Mouse (Mus musculus): ENCODE measurements at regions not wholly inside any gene's neighbourhood (a gene's known extent, or its start where the extent isn't known, plus 50 kb on each side); places are given as distances from the start of the nearest gene placed in this dataset.

DNA sequence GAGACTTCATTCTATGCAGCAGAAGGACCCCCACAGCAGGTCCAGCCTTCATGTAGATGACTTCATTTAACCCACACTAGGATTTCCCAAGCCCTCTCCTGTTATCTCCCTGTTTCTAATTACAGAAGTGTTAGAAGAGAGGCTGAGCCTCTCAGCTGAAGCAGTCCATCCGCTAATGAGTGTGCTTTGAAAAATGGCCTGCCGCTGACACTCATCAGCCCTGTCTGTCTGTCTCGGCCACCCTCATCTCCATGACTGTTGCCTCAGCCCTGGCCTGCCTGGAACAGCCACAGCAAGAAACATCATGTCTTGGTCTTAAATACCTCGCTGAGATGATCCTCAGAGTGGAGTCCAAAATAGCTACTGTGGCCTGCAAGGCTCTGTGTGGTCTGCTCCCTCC, 273.1 kb downstream of the Slc30a10 start:
- DNase-seq: no peak

DNA sequence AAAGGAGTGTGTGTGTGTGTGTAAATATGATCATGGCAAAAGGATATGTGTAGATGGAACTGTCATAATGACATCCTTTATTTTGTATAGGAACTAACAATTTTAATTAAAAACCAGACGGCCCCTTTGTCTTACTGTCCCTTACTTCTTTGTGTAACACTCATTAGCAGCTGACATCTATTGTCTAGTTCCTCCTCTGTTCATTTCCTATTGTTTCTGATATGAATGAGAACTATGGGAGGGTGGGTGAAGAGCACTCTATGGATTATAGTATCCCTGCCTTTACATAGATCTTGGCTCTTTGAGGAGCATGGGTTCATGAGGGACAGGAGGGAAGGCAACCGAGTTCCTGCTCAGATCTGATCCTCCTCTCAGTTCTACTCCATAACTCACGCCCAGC, 273.8 kb downstream of the Slc30a10 start:
- no peak for DNase-seq

DNA sequence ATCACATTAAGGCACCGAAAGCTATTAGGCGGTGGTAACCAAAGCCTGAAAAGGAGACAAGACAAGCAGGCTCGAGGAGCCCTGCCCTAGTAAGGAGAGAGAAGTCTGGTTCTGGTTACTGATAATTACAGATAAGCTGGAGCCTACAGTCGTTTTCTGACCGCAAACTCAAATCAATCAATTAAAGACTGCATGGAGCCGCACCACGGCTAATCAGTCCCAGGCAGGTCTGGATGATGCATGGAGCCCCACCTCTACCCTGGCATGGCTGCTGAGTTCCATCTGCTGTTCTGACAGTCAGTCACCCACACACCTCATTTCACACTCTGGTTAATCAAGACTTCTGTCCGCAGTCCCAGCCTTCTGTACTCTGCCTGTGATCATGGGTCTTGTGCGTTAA, 276.4 kb downstream of the Slc30a10 start:
- no peak for DNase-seq

- DNase-seq: no peak
Measured at GRCm38 (mm10) chr1:185736773-185737172, 282.1 kb downstream of the Slc30a10 start.

DNA sequence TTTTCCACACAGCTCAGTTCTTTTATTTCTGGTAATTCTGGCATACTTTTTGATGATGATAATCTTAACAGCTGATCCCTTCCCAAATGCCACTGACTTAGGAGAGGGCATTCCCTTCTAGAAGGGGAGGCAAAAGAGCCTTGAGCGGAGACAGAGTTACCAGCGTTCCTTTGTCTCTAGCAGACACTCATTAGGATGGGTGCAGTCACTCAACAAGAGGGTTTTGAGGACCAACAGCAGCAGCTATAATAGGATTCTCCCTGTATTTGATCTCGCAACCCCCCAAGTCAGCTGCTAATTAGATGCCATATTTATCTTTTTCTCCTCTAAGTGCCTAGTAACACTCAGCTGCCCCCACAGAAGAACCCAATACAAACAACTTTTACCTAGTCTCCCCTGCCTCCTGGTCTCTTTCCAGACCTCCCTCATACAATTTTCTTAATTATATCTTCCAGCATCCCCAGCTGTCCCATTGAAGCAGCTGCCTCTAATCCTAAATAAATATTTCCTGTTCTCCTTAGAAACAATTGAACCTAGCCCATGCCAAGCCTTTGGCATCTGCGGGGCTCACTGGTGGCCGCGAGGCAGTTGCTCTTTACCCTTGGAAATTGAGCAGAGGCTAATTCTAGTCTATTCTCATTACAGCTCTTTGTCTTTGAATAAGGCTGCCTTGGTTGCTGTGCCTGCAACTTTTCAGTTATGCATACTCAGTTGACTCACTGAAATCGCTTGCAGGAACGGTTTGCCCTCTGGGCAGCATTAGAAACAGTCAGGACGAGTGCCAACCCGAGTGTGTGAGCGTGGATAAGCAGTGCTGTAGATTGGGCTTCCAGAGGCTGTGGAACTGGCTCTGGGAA, 286.6 kb downstream of the Slc30a10 start:
- DNase-seq: no peak

GRCm38 (mm10) chr1:185749251-185749650, 294.6 kb downstream of the Slc30a10 start:
- DNase-seq: no peak

GRCm38 (mm10) chr1:185754486-185755290, 300.0 kb downstream of the Slc30a10 start:
- no peak for DNase-seq

GRCm38 (mm10) chr1:185757376-185757775, 302.7 kb downstream of the Slc30a10 start:
- no peak for DNase-seq

DNA sequence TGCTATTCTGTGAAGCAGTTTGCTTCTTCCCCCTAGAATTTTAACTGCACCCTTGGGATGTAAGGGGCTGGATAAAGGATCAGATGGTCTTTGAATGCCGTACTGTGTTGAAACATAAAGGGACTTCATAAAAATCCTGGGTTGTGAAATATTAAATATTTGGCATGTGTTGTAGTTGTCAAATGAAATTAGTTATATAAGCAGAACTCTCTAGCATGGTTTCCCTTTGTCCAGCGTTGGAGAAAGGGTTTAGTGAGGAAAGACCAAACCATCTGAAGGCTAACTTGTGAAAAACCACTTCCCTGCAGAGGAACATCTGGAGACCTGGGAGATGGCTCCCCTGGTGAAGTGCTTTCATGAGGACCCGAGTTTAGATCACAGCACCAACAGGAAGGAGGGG, 319.6 kb downstream of the Slc30a10 start:
- no peak for DNase-seq

- no peak for DNase-seq
Measured at GRCm38 (mm10) chr1:185779604-185780003, 325.0 kb downstream of the Slc30a10 start.

DNA sequence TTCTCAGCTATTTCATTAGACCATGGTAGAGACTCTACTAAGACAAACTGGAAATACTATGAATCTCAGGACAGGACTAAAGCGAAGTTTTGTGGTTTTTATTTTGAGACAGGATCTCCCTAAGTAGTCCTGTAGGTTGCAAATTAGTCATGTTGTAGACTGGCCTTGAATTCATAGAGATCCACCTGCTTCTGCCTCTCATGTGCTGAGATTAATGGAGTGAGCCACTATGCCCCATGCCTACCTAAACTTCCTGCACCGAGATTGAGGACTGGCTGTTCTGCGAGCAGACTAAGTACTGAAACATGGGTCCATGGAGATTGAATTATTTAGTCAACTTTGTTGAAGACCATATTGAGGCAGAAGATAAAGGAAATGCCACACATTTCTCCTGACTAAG, 315.0 kb downstream of the Lyplal1 start:
- no peak for DNase-seq

DNA sequence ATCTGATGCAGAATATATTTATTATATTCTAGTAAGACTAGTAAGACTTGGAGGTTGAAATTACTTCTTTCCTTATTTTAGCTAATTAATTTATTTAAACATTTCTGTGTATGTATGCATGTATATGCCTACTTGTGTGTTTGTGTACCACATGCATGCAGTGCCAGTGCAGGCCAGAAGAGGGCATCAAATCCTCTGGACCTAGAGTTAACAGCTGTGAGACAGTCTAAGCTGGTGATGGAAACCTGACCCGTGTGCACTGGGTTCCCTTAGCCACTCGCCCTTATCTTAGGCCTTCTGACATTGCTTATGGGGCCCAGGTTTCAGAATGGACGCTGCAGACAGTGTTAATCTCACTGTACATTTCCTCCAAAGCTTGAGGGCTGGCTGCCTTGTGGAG, 302.2 kb downstream of the Lyplal1 start:
- no peak for DNase-seq

GRCm38 (mm10) chr1:185819044-185819443, 298.1 kb downstream of the Lyplal1 start:
- no peak for DNase-seq

GRCm38 (mm10) chr1:185822241-185822640, 294.9 kb downstream of the Lyplal1 start:
- DNase-seq: no peak

GRCm38 (mm10) chr1:185823226-185823625, 293.9 kb downstream of the Lyplal1 start:
- DNase-seq: no peak

DNA sequence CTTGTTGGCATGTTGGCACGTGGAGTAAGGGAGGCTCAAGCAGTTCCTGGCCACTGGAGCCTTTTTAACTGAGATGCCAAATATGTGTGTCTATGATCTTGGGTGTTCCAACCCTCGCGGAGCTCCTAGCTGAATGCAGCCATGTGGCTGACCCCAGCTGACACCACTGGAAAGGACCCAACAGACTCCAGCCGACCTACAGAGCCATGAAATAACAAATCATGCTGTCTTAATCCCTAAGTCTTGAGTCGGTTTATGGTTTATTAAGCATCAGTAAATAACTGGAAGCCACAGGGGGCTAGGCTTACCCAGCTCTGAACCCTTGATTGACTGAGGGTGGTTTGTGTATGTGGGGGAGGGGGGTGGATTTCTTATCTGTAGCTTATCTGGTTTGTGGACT, 293.2 kb downstream of the Lyplal1 start:
- no peak for DNase-seq

DNA sequence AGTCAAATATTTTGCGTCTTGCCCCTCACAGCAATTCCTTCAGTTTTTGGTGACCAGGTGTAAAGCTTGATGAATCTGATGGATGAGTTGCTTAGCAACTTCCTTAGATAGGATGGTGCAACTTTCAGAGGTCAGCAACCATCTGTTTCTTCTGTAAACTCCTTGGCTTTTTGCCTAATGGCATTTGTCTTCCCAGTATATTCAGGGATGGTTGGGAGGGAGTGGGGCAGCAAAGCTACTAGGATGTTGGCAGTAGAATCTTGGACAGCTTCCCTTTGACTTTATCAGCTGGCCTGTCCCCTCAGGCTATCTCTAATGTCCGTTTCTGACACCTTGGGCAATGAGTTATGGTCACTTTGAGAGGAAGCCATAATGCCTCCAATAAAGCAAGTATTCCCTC, 289.1 kb downstream of the Lyplal1 start:
- DNase-seq: no peak

- DNase-seq: no peak
Measured at GRCm38 (mm10) chr1:185828486-185828885, 288.6 kb downstream of the Lyplal1 start.

DNA sequence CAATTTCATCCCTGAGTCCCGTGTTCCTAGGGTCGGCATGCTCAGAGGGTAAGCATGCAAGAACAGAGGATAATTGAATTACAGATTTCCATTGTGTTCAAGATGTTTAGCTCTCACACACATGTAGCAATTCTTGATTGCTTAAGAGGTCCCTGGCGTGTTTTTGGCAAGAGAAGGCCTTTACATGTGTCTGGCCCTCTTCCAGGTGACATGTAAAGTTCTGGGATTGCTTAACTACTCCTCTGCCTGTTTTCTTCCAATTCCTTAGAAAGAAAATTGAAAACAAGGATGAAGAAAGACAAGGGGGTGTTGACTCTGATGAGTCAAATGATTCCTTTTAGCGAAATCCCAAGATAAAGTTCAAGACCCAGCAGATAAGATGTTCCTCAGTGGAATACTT, 285.1 kb downstream of the Lyplal1 start:
- no peak for DNase-seq

- DNase-seq: no peak
Measured at GRCm38 (mm10) chr1:185834171-185834570, 282.9 kb downstream of the Lyplal1 start.

DNA sequence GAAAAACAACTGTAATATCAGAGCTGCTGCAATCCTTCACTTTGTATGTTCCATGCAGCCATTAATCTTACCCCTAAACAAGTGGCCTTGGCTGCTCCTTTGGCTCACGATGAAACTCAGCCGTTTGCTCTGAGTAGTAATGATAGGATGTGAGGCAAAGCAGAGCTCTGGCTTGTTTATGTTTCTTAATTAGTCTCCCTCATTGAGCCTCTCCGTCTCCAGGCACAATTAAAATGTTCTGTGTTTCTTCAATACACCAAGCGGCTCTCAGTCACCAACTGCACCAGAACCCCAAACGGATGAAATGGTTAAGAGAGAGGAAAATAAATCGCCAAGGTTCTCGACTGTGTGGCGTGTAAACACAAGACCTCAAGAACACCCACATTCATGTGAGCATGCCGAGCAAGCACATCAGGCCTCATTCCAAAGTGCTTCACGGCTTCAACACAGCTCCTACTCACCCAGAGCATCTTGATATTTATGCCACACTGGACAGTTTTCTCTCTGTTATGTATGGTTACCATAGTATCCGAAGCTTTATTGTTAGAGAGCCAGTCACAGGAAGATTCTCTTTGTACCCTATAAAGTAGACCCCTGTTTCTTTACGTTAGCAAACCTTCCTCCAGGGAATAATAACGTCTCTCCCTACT, 280.4 kb downstream of the Lyplal1 start:
- no peak for DNase-seq

- no peak for DNase-seq
Measured at GRCm38 (mm10) chr1:185842481-185842880, 274.6 kb downstream of the Lyplal1 start.

DNA sequence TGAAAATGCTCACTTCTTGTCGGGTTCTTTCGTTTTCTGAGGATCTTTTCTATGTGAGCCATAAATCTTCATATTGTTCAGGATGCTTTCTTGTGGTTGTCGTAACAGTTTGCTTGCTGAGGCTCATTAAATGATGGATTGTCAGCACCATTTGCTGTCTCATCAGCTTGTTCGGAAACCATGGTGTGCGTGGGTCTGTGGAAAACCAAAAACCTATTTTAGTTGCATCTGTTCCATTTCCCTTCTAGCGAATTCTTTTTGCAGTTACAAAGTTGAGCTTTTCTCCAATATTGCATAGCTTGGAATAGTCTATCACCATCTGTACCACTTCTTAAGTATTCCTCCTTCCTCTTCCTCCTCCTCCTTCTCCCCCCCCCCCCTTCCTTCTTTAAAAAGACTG, 269.9 kb downstream of the Lyplal1 start:
- no peak for DNase-seq

DNA sequence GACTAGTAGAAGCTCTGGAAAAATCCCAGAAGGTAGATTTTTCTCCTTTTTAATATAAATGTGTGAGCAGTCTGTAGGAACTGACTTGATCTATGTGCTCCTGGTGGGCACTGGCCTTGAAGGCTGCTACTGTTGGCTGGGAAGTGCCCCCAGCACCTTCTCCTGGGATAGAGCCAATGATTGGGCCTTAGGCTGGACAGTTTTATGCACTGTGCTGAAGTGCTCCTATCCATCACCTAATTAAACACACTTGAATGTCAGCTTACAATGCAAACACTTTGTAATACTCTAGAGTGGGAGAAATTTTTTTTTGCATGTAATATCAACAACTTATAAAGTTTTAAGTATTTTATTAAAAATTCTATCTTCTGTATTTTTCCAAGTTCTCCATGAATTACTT, 266.5 kb downstream of the Lyplal1 start:
- no peak for DNase-seq

All from cerebellum, adult 11-12 months (tissue).